ENCODE assay signal across 8 mouse cellular contexts in the genomic region with DNA sequence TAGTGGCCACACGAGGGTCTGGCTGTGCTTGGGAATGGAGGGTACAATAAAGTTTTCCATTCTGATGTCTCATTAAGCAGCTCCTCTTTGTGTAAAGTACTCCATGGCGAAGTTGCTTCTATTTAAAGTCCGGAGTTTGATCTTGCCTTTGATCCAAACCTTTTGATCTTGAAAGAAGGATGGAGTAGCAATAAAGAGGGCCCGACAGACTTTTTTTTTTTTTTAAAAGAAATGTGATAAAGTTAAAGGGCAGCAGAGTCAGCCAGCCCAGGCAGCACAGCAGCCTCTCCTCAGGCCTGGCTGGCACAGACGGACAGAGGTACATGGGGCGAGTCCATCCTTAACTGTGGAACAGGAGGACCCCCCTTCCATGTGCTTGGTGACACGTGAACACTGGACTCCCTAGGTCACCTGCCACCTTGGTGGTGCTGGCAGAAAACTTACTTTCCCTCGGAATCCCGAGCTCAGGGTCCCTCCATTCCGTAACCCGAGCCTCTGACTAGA.
DNase-seq lines count a peak whose midpoint lies in the region; ATAC-seq and TF ChIP-seq lines count a peak whose summit lies in the region.

No protein-coding gene starts in this region.

- DNase-seq in cerebellum, adult 11-12 months, result peak; percentile 73
- no peak for DNase-seq in cerebellum, adult 18-20 months
- peak; percentile 12 for DNase-seq in 3T3-L1 (ENCODE audit: low read depth, low spot score)
- DNase-seq in embryonic facial prominence, embryonic 14.5 days (ENCODE audit: low spot score), result no peak
- DNase-seq in intestine, embryonic 14.5 days (ENCODE audit: low spot score), result no peak
- no peak for DNase-seq in left cerebral cortex, postnatal 36 days (ENCODE audit: low spot score in 2 of 2)
- no peak for DNase-seq in ovary, adult 18-20 months (ENCODE audit: low spot score)

- ATAC-seq in embryonic facial prominence, embryonic 14.5 days (ENCODE audit: low read depth), result peak; percentile 48
- ATAC-seq in intestine, embryonic 14.5 days (replicated peaks; ENCODE audit: low FRiP score, low TSS enrichment, low read depth), result peak; percentile 74

- H3K4me3 ChIP-seq in embryonic facial prominence, embryonic 14.5 days (ENCODE audit: low read depth, low read length), result peak overlapping the region; percentile 74
- H3K4me3 ChIP-seq in intestine, embryonic 14.5 days (ENCODE audit: low read depth, low read length), result peak overlapping the region; percentile 70
- H3K4me3 ChIP-seq in myocyte, result peak overlapping the region; percentile 86

- intact Hi-C loops in left cerebral cortex, postnatal 36 days (cut with DNase I), result loop anchor here (5.0 kb wide), 1 partner anchor 93 kb away; no protein-coding TSS in a partner anchor

- 4% methylated on average over 11 of the region's 11 CpGs for WGBS in embryonic facial prominence, embryonic 14.5 days
- WGBS in intestine, embryonic 14.5 days, result 6% methylated on average over 11 of the region's 11 CpGs

- H3K9me3 ChIP-seq in embryonic facial prominence, embryonic 14.5 days (ENCODE audit: control insufficient read depth, low read length), result no peaks in the 10 kb centered on the region
- H3K9me3 ChIP-seq in intestine, embryonic 14.5 days (ENCODE audit: control insufficient read depth, low read length), result no peaks in the 10 kb centered on the region

- no peak for TF ChIP-seq POLR2A in myocyte (IDR thresholded peaks at IDR 0.05; ENCODE audit: insufficient read length, low read depth)

- no peaks in the 10 kb centered on the region for H3K27me3 ChIP-seq in embryonic facial prominence, embryonic 14.5 days (replicated peaks; ENCODE audit: control insufficient read depth, insufficient read depth, low read length)
- no peaks in the 10 kb centered on the region for H3K27me3 ChIP-seq in intestine, embryonic 14.5 days (replicated peaks; ENCODE audit: control insufficient read depth, insufficient read depth, low read length)
- no peaks in the 10 kb centered on the region for H3K27me3 ChIP-seq in myocyte (ENCODE audit: control insufficient read depth, insufficient read depth, insufficient read length)

- H3K4me2 ChIP-seq in embryonic facial prominence, embryonic 14.5 days (ENCODE audit: low read depth, low read length), result peak overlapping the region; percentile 62
- H3K4me2 ChIP-seq in intestine, embryonic 14.5 days (ENCODE audit: low read length), result peak overlapping the region; percentile 55
- H3K4me2 ChIP-seq in myocyte (ENCODE audit: low read depth), result peak overlapping the region; percentile 75

- peak overlapping the region; percentile 93 for H3K9ac ChIP-seq in embryonic facial prominence, embryonic 14.5 days (ENCODE audit: low read depth, low read length)
- H3K9ac ChIP-seq in intestine, embryonic 14.5 days (ENCODE audit: low read length), result peak overlapping the region; percentile 80

- H3ac ChIP-seq in myocyte (ENCODE audit: control insufficient read depth, insufficient read length), result peak overlapping the region; percentile 81

- H3K79me2 ChIP-seq in myocyte (ENCODE audit: control insufficient read depth, insufficient read depth), result peaks cover 45% of the 10 kb centered on the region

- peaks cover 10% of the 10 kb centered on the region; the same call in 1 of the 2 replicates for H3K36me3 ChIP-seq in embryonic facial prominence, embryonic 14.5 days (ENCODE audit: control insufficient read depth, insufficient read depth, low read length)
- H3K36me3 ChIP-seq in intestine, embryonic 14.5 days (ENCODE audit: control insufficient read depth, insufficient read depth, low read length), result 0 out of 2 replicates have a peak, but pooled peaks cover 1% of the 10 kb centered on the region
- H3K36me3 ChIP-seq in myocyte (ENCODE audit: control insufficient read depth, insufficient read depth), result peaks cover 7% of the 10 kb centered on the region

- H3K27ac ChIP-seq in embryonic facial prominence, embryonic 14.5 days (replicated peaks; ENCODE audit: low read depth, low read length), result peak overlapping the region; percentile 97
- peak overlapping the region; percentile 89 for H3K27ac ChIP-seq in intestine, embryonic 14.5 days (ENCODE audit: low read depth)

- H3K4me1 ChIP-seq in embryonic facial prominence, embryonic 14.5 days (ENCODE audit: control insufficient read depth, insufficient read depth, low read length), result peaks cover 46% of the 10 kb centered on the region
- H3K4me1 ChIP-seq in intestine, embryonic 14.5 days (replicated peaks; ENCODE audit: control insufficient read depth, insufficient read depth, low read length), result peaks cover 33% of the 10 kb centered on the region

TF ChIP-seq in myocyte, 11 proteins besides CTCF, POLR2A, EP300 and RAD21:
- TF ChIP-seq POLR2AphosphoS2 (IDR thresholded peaks at IDR 0.05; ENCODE audit: insufficient read length, low read depth), result no peak
- TF ChIP-seq TCF3 (IDR thresholded peaks at IDR 0.05; ENCODE audit: insufficient read length, low read depth), result no peak
- no peak for TF ChIP-seq MYOG (IDR thresholded peaks at IDR 0.05; ENCODE audit: control insufficient read depth in 1 of 3, insufficient read depth in 1 of 3, insufficient read length in 2 of 3, low read depth in 2 of 3)
- TF ChIP-seq MAX (IDR thresholded peaks at IDR 0.05; ENCODE audit: low read depth), result no peak
- TF ChIP-seq CEBPB (IDR thresholded peaks at IDR 0.05; ENCODE audit: insufficient read depth, poor library complexity, severe bottlenecking), result no peak
- no peak for TF ChIP-seq SRF (IDR thresholded peaks at IDR 0.05; ENCODE audit: control insufficient read depth, insufficient read length, low read depth)
- TF ChIP-seq USF1 (IDR thresholded peaks at IDR 0.05; ENCODE audit: low read depth), result no peak
- no peak for TF ChIP-seq E2F4 (IDR thresholded peaks at IDR 0.05; ENCODE audit: insufficient read depth)
- TF ChIP-seq MYOD1 (IDR thresholded peaks at IDR 0.05; ENCODE audit: control insufficient read depth in 1 of 3, insufficient read length in 2 of 3, low read depth in 2 of 3), result no peak
- TF ChIP-seq TCF12 (IDR thresholded peaks at IDR 0.05; ENCODE audit: insufficient read depth, poor library complexity, severe bottlenecking), result no peak
- no peak for TF ChIP-seq REST (IDR thresholded peaks at IDR 0.05; ENCODE audit: insufficient read depth, insufficient read length)

Comparison
In these comparisons a context has a peak if more than half of its experiments do, and no peak if none do; other contexts are left out.
1. DNase-seq: peak in cerebellum, adult 11-12 months (single experiment) and 3T3-L1 (single experiment); none in cerebellum, adult 18-20 months (0 of 2), embryonic facial prominence, embryonic 14.5 days (single experiment), intestine, embryonic 14.5 days (single experiment), left cerebral cortex, postnatal 36 days (0 of 2) and ovary, adult 18-20 months (single experiment).
2. Peak in every context shown above with its lines, with median percentiles within 50 percentile points of each other: H3K4me2 ChIP-seq and H3K4me3 ChIP-seq.